Mouse (Mus musculus) adrenal gland, adult 18-20 months (tissue): Measurements from ENCODE around the gene Ddx19a. TPM values are rescaled to one million over a fixed set of nuclear protein-coding genes. Genes with fewer than 3 reads are reported as not detected.
"Not testable (repeated sequence)": the region's sequence is repeated elsewhere in the genome, so short reads cannot be mapped to it uniquely, and the experiment has no call there.

Experiments used
- DNase-seq, 2 experiments: peaks; one replicate each; pipeline ENCODE4 v3.0.0; 2021 to 2022; ENCODE audit warnings: low spot score in 2 of 2
- long read RNA-seq, 2 experiments: library from polyadenylated mRNA; stranded (forward); transcript quantifications; one replicate each; pipeline ENCODE4 v2.0.0; 2021
- total RNA-seq, 2 experiments: library from RNA; stranded (reverse); gene quantifications; 1 replicate in 1 of 2; 2 replicates in 1 of 2; pipeline ENCODE4 v1.2.3; 2021

Gene Ddx19a
- total RNA-seq: 10 to 100 TPM; 37.2 to 37.3 TPM
- long read RNA-seq, experiment 1, transcript Ddx19a-201 (12 exons, 2,547 nt): major isoform, 14 of 20 reads
- long read RNA-seq, experiment 1, partial matches to known transcripts: 2 of 20 reads
- long read RNA-seq, experiment 1, other reads (novel, unspliced or antisense): 4 of 20 reads
- long read RNA-seq, experiment 2, transcript Ddx19a-201 (12 exons, 2,547 nt): major isoform, 8 of 17 reads
- long read RNA-seq, experiment 2, partial matches to known transcripts: 1 of 17 reads
- long read RNA-seq, experiment 2, other reads (novel, unspliced or antisense): 7 of 17 reads

GRCm38 (mm10) chr8:110997547-110998531 is at the start of gene Ddx19a:
TSS of gene Ddx19a (minus strand) at chr8:110997800.
- DNase-seq: peak; percentile 85 to 87

- no peak for DNase-seq
These were observed 46.6 kb upstream of the Ddx19a start for GRCm38 (mm10) chr8:111044003-111044734.

- DNase-seq: no peak
These were observed 44.9 kb upstream of the Ddx19a start for GRCm38 (mm10) chr8:111042546-111042945.

GRCm38 (mm10) chr8:111036591-111036990 is 39.0 kb upstream of the Ddx19a start:
- DNase-seq: no peak

GRCm38 (mm10) chr8:111034276-111034675 is 36.7 kb upstream of the Ddx19a start:
- DNase-seq: no peak

GRCm38 (mm10) chr8:111033482-111034215 is 36.0 kb upstream of the Ddx19a start:
- DNase-seq: peak; percentile 82 to 92

- DNase-seq: no peak
These were observed 35.3 kb upstream of the Ddx19a start, which contains the start of gene Aars for GRCm38 (mm10) chr8:111032916-111033315. TSS of gene Aars (plus strand) at chr8:111033144.

GRCm38 (mm10) chr8:111031572-111031971 is 34.0 kb upstream of the Ddx19a start, which contains the start of gene Ddx19b:
TSS of gene Ddx19b (minus strand) at chr8:111031751.
- DNase-seq: no peak

GRCm38 (mm10) chr8:111030045-111030444 is 32.4 kb upstream of the Ddx19a start:
- no peak for DNase-seq

GRCm38 (mm10) chr8:111029589-111029988 is 32.0 kb upstream of the Ddx19a start:
- no peak for DNase-seq

GRCm38 (mm10) chr8:111027391-111027937 is 29.9 kb upstream of the Ddx19a start:
- DNase-seq: peak; percentile 84 to 86

- DNase-seq: not testable (repeated sequence)
These were observed 29.0 kb upstream of the Ddx19a start for GRCm38 (mm10) chr8:111026609-111027008.

- DNase-seq: not testable (repeated sequence)
These were observed 12.8 kb upstream of the Ddx19a start for GRCm38 (mm10) chr8:111010230-111010991.

GRCm38 (mm10) chr8:110996641-110997430 is 764 bp downstream of the Ddx19a start:
- no peak for DNase-seq

GRCm38 (mm10) chr8:110990017-110990416 is 7.6 kb downstream of the Ddx19a start:
- DNase-seq: no peak

- DNase-seq: no peak
These were observed 9.5 kb downstream of the Ddx19a start for GRCm38 (mm10) chr8:110987805-110988744.

GRCm38 (mm10) chr8:110981304-110981703 is 16.3 kb downstream of the Ddx19a start:
- DNase-seq: no peak
